Mouse (Mus musculus) brain, adult 10 weeks (tissue): Measurements from ENCODE around the gene Slc29a4. TPM values are rescaled to one million over a fixed set of nuclear protein-coding genes. Genes with fewer than 3 reads are reported as not detected.

ENCODE experiments used
- polyA plus RNA-seq: library from polyadenylated mRNA; stranded (reverse); fragments of 350-450 nt; fragmentation: Illumina TruSeq; extraction: RNeasy Lipid Tissue Mini Kit (QIAGEN cat#74804); gene quantifications from one replicate; pipeline ENCODE4 v1.2.3, GENCODE M21; 2015; ENCODE audit warnings: low read depth, low replicate concordance

Gene Slc29a4
- 12.2 TPM for polyA plus RNA-seq

DNA sequence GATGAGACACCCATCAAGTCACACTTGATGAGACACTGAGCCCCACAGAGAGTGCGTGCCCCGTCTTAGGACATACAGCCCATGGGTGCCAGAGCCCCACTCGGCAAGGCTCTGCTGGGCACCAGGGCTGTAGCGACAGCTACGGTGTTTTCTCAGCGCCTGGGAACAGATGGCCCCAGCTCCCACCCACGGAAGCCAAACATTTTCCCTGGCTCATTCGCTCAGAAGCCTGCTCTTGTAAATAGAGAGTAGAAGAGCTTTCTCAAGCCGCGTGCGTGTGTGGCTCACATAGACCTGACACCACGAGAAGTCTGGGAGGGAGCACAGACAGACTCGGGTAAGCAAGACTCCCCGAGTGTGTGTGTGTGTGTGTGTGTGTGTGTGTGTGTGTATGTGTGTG, at the start of gene Slc29a4:
Slc29a4 (plus strand) TSS at position 265 of the 400 bp plus-strand sequence.

Other genes with a start within 250 kb of the Slc29a4 start
- 16.0 TPM for gene Ap5z1, start 228.6 kb upstream of the Slc29a4 start, polyA plus RNA-seq
- gene Papolb, start 162.4 kb upstream of the Slc29a4 start, polyA plus RNA-seq: 0.16 TPM
- 11.1 TPM for gene Radil, start 141.4 kb upstream of the Slc29a4 start, polyA plus RNA-seq
- 121 TPM for gene Mmd2, start 83.7 kb upstream of the Slc29a4 start, polyA plus RNA-seq
- 62.0 TPM for gene Wipi2, start 64.8 kb upstream of the Slc29a4 start, polyA plus RNA-seq
- gene Tnrc18, start 125.2 kb downstream of the Slc29a4 start, polyA plus RNA-seq: 28.0 TPM
- 13.1 TPM for gene Fbxl18, start 202.9 kb downstream of the Slc29a4 start, polyA plus RNA-seq
- gene Actb, start 214.2 kb downstream of the Slc29a4 start, polyA plus RNA-seq: 1,092 TPM